8 mouse cellular contexts compared by ENCODE assay signal in the genomic region with DNA sequence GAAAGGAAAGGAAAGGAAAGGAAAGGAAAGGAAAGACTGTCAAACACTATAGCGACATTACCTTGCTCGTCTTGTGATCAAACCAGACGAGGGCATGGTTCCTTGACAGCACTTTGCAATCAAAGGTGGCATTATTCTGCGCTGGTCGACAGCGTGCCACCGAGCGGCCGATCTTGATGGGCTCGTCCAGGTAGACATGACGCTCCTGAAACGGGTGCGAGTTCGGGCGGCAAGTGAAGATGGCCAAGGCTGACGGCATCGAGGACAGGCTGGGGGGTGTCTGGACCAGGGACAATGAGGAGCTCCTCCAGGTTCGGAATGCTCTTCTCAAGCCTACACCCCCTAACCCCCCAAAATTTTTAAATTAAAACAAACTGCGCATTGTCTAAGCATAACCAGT. TPM values are rescaled to one million over a fixed set of nuclear protein-coding genes. Genes with fewer than 3 reads are reported as not detected.
DNase-seq lines count a peak whose midpoint lies in the region; ATAC-seq lines count a peak whose summit lies in the region.

No protein-coding gene starts in this region.

- H3K9me3 ChIP-seq in heart, embryonic 16.5 days (replicated peaks; ENCODE audit: control insufficient read depth, low read length) = no peaks in the 10 kb centered on the region
- no peaks in the 10 kb centered on the region for H3K9me3 ChIP-seq in liver, embryonic 13.5 days (replicated peaks)

- ATAC-seq in heart, embryonic 16.5 days (replicated peaks; ENCODE audit: extremely low read depth, insufficient read depth, low FRiP score) = no peak
- no peak for ATAC-seq in liver, embryonic 13.5 days (ENCODE audit: low read depth)

- H3K27ac ChIP-seq in heart, embryonic 16.5 days (ENCODE audit: low read length) = no peak overlapping the region
- peak overlapping the region; percentile 90 for H3K27ac ChIP-seq in liver, embryonic 13.5 days

- 11% methylated on average over 19 of the region's 19 CpGs for WGBS in heart, embryonic 16.5 days
- 14% methylated on average over 19 of the region's 19 CpGs for WGBS in liver, embryonic 13.5 days (ENCODE audit: insufficient replicate concordance)

- H3K27me3 ChIP-seq in heart, embryonic 16.5 days (ENCODE audit: control insufficient read depth, insufficient read depth, low read length) = no peaks in the 10 kb centered on the region
- no peaks in the 10 kb centered on the region for H3K27me3 ChIP-seq in liver, embryonic 13.5 days

- DNase-seq in lung, adult 18-20 months = peak; percentile 17 to 19
- DNase-seq in lung, postnatal 14 days = no peak
- peak; percentile 18 for DNase-seq in cerebellum, adult 8-10 months
- DNase-seq in liver, embryonic 13.5 days = peak; percentile 31
- DNase-seq in spleen, postnatal 36 days (ENCODE audit: low spot score in 2 of 2) = peak; percentile 9 to 20
- DNase-seq in B cell, adult 2 months = no peak
- DNase-seq in gastrocnemius, postnatal 14 days = no peak

- peak overlapping the region; percentile 98 for H3K9ac ChIP-seq in heart, embryonic 16.5 days (ENCODE audit: low read length)
- peak overlapping the region; percentile 98 for H3K9ac ChIP-seq in liver, embryonic 13.5 days

- H3K4me3 ChIP-seq in heart, embryonic 16.5 days (ENCODE audit: low read length) = peak overlapping the region; percentile 96
- H3K4me3 ChIP-seq in liver, embryonic 13.5 days (replicated peaks) = peak overlapping the region; percentile 99

- intact Hi-C loops in gastrocnemius, postnatal 14 days (cut with DNase I; ENCODE audit: low total_unique reads) = loop anchor here (5.0 kb wide), 1 partner anchor 36 kb away; no protein-coding TSS in a partner anchor

- peak overlapping the region; percentile 92 for H3K4me2 ChIP-seq in heart, embryonic 16.5 days (ENCODE audit: low read depth, low read length)
- peak overlapping the region; percentile 97 for H3K4me2 ChIP-seq in liver, embryonic 13.5 days

- no peaks in the 10 kb centered on the region; the same call in 1 of the 2 replicates for H3K36me3 ChIP-seq in heart, embryonic 16.5 days (ENCODE audit: control insufficient read depth, insufficient read depth)
- H3K36me3 ChIP-seq in liver, embryonic 13.5 days = peaks cover 14% of the 10 kb centered on the region

- peaks cover 26% of the 10 kb centered on the region for H3K4me1 ChIP-seq in heart, embryonic 16.5 days (ENCODE audit: control insufficient read depth, insufficient read depth, low read length)
- peaks cover 56% of the 10 kb centered on the region for H3K4me1 ChIP-seq in liver, embryonic 13.5 days (replicated peaks)

RNA-seq across cellular contexts. Expression of a gene that starts 1.5 kb away (rescaled TPM):
- polyA plus RNA-seq in heart, embryonic 16.5 days (2015; fragmentation: Nextera tagmentation; extraction: Ambion mirVana) = 121 and 144 TPM in 2 replicates
- polyA plus RNA-seq in liver, embryonic 13.5 days (2015; fragmentation: Nextera tagmentation; extraction: Ambion mirVana) = 10.2 and 12.1 TPM in 2 replicates
- total RNA-seq in gastrocnemius, postnatal 14 days (2021) = 100 to 1,000 TPM in 1 of 2 experiments, 10 to 100 TPM in 1; 92.1 to 106 TPM

RNA-seq across cellular contexts. Expression of a gene that starts 40.4 kb away (rescaled TPM):
- polyA plus RNA-seq in heart, embryonic 16.5 days (2015; fragmentation: Nextera tagmentation; extraction: Ambion mirVana) = 18.6 and 21.3 TPM in 2 replicates
- polyA plus RNA-seq in liver, embryonic 13.5 days (2015; fragmentation: Nextera tagmentation; extraction: Ambion mirVana) = 12.4 and 14.4 TPM in 2 replicates
- 10 to 100 TPM; 11.0 to 11.9 TPM for total RNA-seq in gastrocnemius, postnatal 14 days (2021)

Comparison
In these comparisons a context has a peak if more than half of its experiments do, and no peak if none do; other contexts are left out.
1. DNase-seq: peak in lung, adult 18-20 months (2 of 2), cerebellum, adult 8-10 months (single experiment), liver, embryonic 13.5 days (single experiment) and spleen, postnatal 36 days (2 of 2); none in lung, postnatal 14 days (single experiment), B cell, adult 2 months (0 of 2) and gastrocnemius, postnatal 14 days (single experiment).